Mouse (Mus musculus): ENCODE data around the gene S1pr4. TPM values are rescaled to one million over a fixed set of nuclear protein-coding genes. Genes with fewer than 3 reads are reported as not detected.

S1pr4 gene
- 0.65 TPM for polyA plus RNA-seq (2014; fragmentation: Illumina TruSeq; extraction: RNeasy Lipid Tissue Mini Kit (QIAGEN cat#74804); ENCODE audit: low read depth, low replicate concordance)

DNA sequence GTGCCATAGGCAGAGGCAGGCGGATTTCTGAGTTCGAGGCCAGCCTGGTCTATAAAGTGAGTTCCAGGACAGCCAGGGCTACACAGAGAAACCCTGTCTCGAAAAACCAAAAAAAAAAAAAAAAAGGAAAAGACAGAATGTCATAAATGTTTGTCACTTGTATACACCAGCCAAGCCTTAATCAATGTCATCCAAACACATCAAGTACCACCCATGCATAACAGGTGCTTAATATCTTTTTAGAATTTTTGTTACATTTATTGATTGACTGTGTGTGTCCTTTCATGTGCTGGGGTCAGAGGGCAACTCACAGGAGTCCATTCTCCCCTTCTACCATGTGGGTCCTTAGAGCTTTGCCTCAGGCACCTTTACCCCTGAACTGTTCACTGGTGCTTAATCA lies at the start of gene S1pr4:
Gene S1pr4, minus strand, starts transcription at position 101 of the 400 bp plus-strand sequence.

DNA sequence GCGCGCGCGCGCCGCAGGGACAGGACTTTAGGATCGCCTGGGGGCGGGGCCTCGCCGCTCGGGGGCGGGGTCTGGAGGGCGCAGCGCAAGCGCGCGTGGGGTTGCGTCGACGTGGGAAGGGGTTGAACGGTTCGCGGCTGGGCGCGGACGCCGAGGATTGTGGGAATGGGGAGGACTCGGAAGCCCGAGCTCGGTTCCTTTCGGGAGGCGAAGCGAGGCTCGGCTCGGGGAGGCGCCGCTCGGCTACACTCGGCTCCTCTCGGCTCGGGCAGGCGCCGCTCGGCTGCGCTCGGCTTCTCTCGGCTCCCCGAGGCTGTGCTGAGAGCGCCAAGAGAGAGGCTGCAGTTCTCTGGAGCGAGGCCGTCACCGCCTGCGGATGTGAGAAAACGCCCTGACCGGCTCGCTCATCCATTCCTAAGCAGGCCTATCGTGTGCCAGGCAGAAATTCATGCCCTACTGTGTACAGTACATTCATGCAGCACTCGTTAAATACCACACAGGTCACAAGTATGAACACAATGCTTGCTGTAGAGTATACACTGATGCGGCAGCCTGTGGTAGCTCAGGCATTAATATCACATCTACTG lies 45.3 kb upstream of the S1pr4 start, which contains the start of gene Gna11:
Gene Gna11, minus strand, starts transcription at position 30 of the 587 bp plus-strand sequence.

DNA sequence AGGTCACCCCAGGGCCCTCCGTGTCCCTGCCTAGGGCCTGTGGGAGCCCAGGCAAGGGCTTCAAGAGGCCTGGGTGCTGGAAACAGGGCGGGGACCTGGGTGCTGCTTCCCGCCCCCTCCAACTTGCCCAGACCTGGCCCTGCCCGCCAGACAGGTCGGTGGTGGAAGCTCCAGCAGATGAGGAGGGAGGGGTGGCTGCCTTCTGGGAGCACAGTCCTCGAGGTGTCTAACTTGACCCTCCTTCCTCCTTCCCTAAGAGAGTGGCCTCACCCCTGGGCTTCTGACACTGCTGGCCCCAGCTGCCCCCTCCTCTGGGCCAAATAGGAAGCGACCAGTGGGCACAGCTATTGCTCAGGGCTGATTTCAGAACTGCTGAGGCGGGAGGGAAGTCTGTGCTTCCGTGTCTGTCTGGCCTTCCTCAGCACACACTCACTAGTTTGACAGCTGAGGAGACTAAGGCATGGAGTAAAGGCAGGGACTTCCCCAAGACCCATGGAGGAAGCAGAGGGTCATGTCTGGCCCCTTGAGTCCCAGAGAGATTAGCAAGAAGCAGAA lies 24.2 kb upstream of the S1pr4 start, which contains the start of gene Gna15:
Gene Gna15, minus strand, starts transcription at position 175 of the 555 bp plus-strand sequence.

DNA sequence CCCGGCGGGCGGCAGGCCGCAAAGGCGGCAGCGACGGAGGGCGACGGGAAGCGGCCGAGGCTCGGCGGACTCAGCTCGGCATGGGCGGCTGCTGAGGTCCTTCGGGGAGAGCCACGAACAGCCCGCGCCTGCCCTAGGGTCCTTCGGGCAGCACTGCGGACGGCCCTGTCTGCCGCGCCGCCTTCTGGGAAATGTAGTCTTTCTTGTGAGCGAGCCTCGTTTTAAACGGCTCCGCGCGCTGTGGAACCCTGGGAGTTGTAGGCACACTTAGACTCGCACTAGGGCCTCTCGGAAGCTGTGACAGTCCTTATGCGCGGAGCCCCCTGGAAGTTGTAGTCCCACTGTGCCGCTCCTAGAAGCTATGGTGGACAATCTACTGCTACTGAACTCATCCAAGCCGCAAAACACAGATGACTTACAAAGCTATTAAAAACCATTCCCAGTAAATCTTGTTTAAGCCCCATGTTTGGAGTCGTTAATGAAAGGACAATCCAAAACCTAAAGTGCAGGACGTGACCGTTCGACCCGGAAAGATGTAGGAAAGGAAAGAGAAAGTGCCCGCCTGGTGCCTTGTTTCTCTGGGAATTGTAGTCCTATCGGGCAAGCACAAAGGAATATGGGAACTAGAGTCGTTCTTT lies 3.5 kb downstream of the S1pr4 start, which contains the start of gene Ncln:
Gene Ncln, minus strand, starts transcription at position 129 of the 638 bp plus-strand sequence.

DNA sequence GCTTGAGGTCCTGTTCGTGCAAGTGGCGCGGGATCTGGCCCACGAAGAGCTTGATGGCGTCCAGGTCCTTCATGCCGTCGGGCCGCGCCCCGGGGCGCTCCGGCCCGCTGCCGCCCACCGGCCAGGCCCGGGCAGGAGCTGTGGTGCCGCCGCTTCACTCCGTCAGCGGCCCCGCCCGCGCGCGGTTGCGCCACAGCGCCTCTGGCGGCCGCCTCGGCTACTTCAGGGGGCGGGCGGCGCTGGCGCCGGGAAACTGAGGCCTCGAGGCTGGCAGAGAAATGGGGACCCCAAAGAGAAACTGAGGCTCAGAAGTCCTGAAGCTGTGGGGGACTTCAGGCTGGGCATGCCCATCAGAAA lies 17.4 kb downstream of the S1pr4 start, which contains the start of gene Celf5:
Gene Celf5, minus strand, starts transcription at position 177 of the 357 bp plus-strand sequence.

DNA sequence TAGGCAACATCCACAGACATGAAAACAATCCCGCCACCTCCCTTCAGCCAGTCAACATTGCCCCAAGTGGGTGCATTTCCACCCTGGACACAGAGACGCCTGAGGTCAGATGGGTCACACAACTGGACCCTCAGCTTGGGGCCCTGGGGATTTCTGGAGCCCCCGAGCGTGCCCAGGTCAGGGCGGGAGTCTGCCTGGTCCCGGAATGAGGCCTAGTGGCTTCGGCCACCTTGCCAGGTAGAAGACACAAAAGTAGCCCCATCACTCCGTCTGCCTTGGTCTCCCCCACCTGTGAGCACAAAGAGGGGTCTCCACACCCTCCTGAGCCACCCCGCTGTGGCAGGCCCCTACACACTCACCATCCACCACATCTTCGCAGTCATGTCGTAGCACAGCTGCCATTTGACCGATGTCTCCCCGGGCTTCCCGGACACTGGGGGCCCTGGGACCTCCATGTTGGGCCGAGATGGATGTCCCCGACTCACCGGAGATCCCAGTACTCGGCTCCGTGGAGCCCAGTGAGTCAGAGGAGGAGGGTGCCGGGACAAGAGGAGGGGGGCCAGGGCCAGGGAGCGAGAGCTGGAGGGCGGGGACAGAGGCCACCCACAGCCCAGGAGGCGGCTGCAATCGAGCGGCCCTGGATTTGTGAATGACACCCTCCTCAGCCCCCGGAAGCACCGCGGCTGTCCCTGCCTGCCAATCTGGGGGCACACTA lies 44.6 kb downstream of the S1pr4 start, which contains the start of gene Nfic:
Gene Nfic, minus strand, starts transcription at position 455 of the 715 bp plus-strand sequence.

Other genes starting within 250 kb of the S1pr4 start
- gene Matk, start 247.2 kb downstream of the S1pr4 start, polyA plus RNA-seq (2014; fragmentation: Illumina TruSeq; extraction: RNeasy Lipid Tissue Mini Kit (QIAGEN cat#74804); ENCODE audit: low read depth, low replicate concordance) = 0.47 TPM
- 123 TPM for gene Mrpl54, start 233.2 kb downstream of the S1pr4 start, polyA plus RNA-seq (2014; fragmentation: Illumina TruSeq; extraction: RNeasy Lipid Tissue Mini Kit (QIAGEN cat#74804); ENCODE audit: low read depth, low replicate concordance)
- gene Apba3, start 233.2 kb downstream of the S1pr4 start, polyA plus RNA-seq (2014; fragmentation: Illumina TruSeq; extraction: RNeasy Lipid Tissue Mini Kit (QIAGEN cat#74804); ENCODE audit: low read depth, low replicate concordance) = 90.2 TPM
- gene Tjp3, start 208.6 kb downstream of the S1pr4 start, polyA plus RNA-seq (2014; fragmentation: Illumina TruSeq; extraction: RNeasy Lipid Tissue Mini Kit (QIAGEN cat#74804); ENCODE audit: low read depth, low replicate concordance) = not detected
- gene Pip5k1c, start 207.2 kb downstream of the S1pr4 start, polyA plus RNA-seq (2014; fragmentation: Illumina TruSeq; extraction: RNeasy Lipid Tissue Mini Kit (QIAGEN cat#74804); ENCODE audit: low read depth, low replicate concordance) = 26.5 TPM
- 15.5 TPM for gene Cactin, start 179.0 kb downstream of the S1pr4 start, polyA plus RNA-seq (2014; fragmentation: Illumina TruSeq; extraction: RNeasy Lipid Tissue Mini Kit (QIAGEN cat#74804); ENCODE audit: low read depth, low replicate concordance)
- gene Tbxa2r, start 171.4 kb downstream of the S1pr4 start, polyA plus RNA-seq (2014; fragmentation: Illumina TruSeq; extraction: RNeasy Lipid Tissue Mini Kit (QIAGEN cat#74804); ENCODE audit: low read depth, low replicate concordance) = 2.3 TPM
- gene Gipc3, start 156.9 kb downstream of the S1pr4 start, polyA plus RNA-seq (2014; fragmentation: Illumina TruSeq; extraction: RNeasy Lipid Tissue Mini Kit (QIAGEN cat#74804); ENCODE audit: low read depth, low replicate concordance) = 3.9 TPM
- gene Hmg20b, start 149.7 kb downstream of the S1pr4 start, polyA plus RNA-seq (2014; fragmentation: Illumina TruSeq; extraction: RNeasy Lipid Tissue Mini Kit (QIAGEN cat#74804); ENCODE audit: low read depth, low replicate concordance) = 47.1 TPM
- 6.7 TPM for gene Mfsd12, start 142.6 kb downstream of the S1pr4 start, polyA plus RNA-seq (2014; fragmentation: Illumina TruSeq; extraction: RNeasy Lipid Tissue Mini Kit (QIAGEN cat#74804); ENCODE audit: low read depth, low replicate concordance)
- not detected for gene 4930404N11Rik, start 134.3 kb downstream of the S1pr4 start, polyA plus RNA-seq (2014; fragmentation: Illumina TruSeq; extraction: RNeasy Lipid Tissue Mini Kit (QIAGEN cat#74804); ENCODE audit: low read depth, low replicate concordance)
- 21.5 TPM for gene Fzr1, start 121.6 kb downstream of the S1pr4 start, polyA plus RNA-seq (2014; fragmentation: Illumina TruSeq; extraction: RNeasy Lipid Tissue Mini Kit (QIAGEN cat#74804); ENCODE audit: low read depth, low replicate concordance)
- gene Dohh, start 115.7 kb downstream of the S1pr4 start, polyA plus RNA-seq (2014; fragmentation: Illumina TruSeq; extraction: RNeasy Lipid Tissue Mini Kit (QIAGEN cat#74804); ENCODE audit: low read depth, low replicate concordance) = 54.8 TPM
- 2.0 TPM for gene Gm48551, start 115.7 kb downstream of the S1pr4 start, polyA plus RNA-seq (2014; fragmentation: Illumina TruSeq; extraction: RNeasy Lipid Tissue Mini Kit (QIAGEN cat#74804); ENCODE audit: low read depth, low replicate concordance)
- not detected for gene Gm48552, start 111.1 kb downstream of the S1pr4 start, polyA plus RNA-seq (2014; fragmentation: Illumina TruSeq; extraction: RNeasy Lipid Tissue Mini Kit (QIAGEN cat#74804); ENCODE audit: low read depth, low replicate concordance)
- gene Smim24, start 107.1 kb downstream of the S1pr4 start, polyA plus RNA-seq (2014; fragmentation: Illumina TruSeq; extraction: RNeasy Lipid Tissue Mini Kit (QIAGEN cat#74804); ENCODE audit: low read depth, low replicate concordance) = 6.5 TPM
- 69.1 TPM for gene Nfic, start 44.5 kb downstream of the S1pr4 start, polyA plus RNA-seq (2014; fragmentation: Illumina TruSeq; extraction: RNeasy Lipid Tissue Mini Kit (QIAGEN cat#74804); ENCODE audit: low read depth, low replicate concordance)
- 0.50 TPM for gene Celf5, start 17.4 kb downstream of the S1pr4 start, polyA plus RNA-seq (2014; fragmentation: Illumina TruSeq; extraction: RNeasy Lipid Tissue Mini Kit (QIAGEN cat#74804); ENCODE audit: low read depth, low replicate concordance)
- 59.9 TPM for gene Ncln, start 3.7 kb downstream of the S1pr4 start, polyA plus RNA-seq (2014; fragmentation: Illumina TruSeq; extraction: RNeasy Lipid Tissue Mini Kit (QIAGEN cat#74804); ENCODE audit: low read depth, low replicate concordance)
- 2.3 TPM for gene Gna15, start 24.1 kb upstream of the S1pr4 start, polyA plus RNA-seq (2014; fragmentation: Illumina TruSeq; extraction: RNeasy Lipid Tissue Mini Kit (QIAGEN cat#74804); ENCODE audit: low read depth, low replicate concordance)
- gene Gna11, start 45.1 kb upstream of the S1pr4 start, polyA plus RNA-seq (2014; fragmentation: Illumina TruSeq; extraction: RNeasy Lipid Tissue Mini Kit (QIAGEN cat#74804); ENCODE audit: low read depth, low replicate concordance) = 52.1 TPM
- gene Aes, start 59.4 kb upstream of the S1pr4 start, polyA plus RNA-seq (2014; fragmentation: Illumina TruSeq; extraction: RNeasy Lipid Tissue Mini Kit (QIAGEN cat#74804); ENCODE audit: low read depth, low replicate concordance) = 1,032 TPM
- 16.3 TPM for gene Tle2, start 74.4 kb upstream of the S1pr4 start, polyA plus RNA-seq (2014; fragmentation: Illumina TruSeq; extraction: RNeasy Lipid Tissue Mini Kit (QIAGEN cat#74804); ENCODE audit: low read depth, low replicate concordance)
- 14.7 TPM for gene Tle6, start 100.9 kb upstream of the S1pr4 start, polyA plus RNA-seq (2014; fragmentation: Illumina TruSeq; extraction: RNeasy Lipid Tissue Mini Kit (QIAGEN cat#74804); ENCODE audit: low read depth, low replicate concordance)
- gene BC025920, start 106.1 kb upstream of the S1pr4 start, polyA plus RNA-seq (2014; fragmentation: Illumina TruSeq; extraction: RNeasy Lipid Tissue Mini Kit (QIAGEN cat#74804); ENCODE audit: low read depth, low replicate concordance) = 5.9 TPM
- 8.1 TPM for gene Sirt6, start 127.7 kb upstream of the S1pr4 start, polyA plus RNA-seq (2014; fragmentation: Illumina TruSeq; extraction: RNeasy Lipid Tissue Mini Kit (QIAGEN cat#74804); ENCODE audit: low read depth, low replicate concordance)
- 19.0 TPM for gene Ankrd24, start 128.4 kb upstream of the S1pr4 start, polyA plus RNA-seq (2014; fragmentation: Illumina TruSeq; extraction: RNeasy Lipid Tissue Mini Kit (QIAGEN cat#74804); ENCODE audit: low read depth, low replicate concordance)
- 2.7 TPM for gene Gm10778, start 148.9 kb upstream of the S1pr4 start, polyA plus RNA-seq (2014; fragmentation: Illumina TruSeq; extraction: RNeasy Lipid Tissue Mini Kit (QIAGEN cat#74804); ENCODE audit: low read depth, low replicate concordance)
- gene Zfp433, start 204.7 kb upstream of the S1pr4 start, polyA plus RNA-seq (2014; fragmentation: Illumina TruSeq; extraction: RNeasy Lipid Tissue Mini Kit (QIAGEN cat#74804); ENCODE audit: low read depth, low replicate concordance) = 4.7 TPM